Mouse (Mus musculus) neural tube, embryonic 13.5 days (tissue): ENCODE data around the gene Ncam1. TPM values are rescaled to one million over a fixed set of nuclear protein-coding genes. Genes with fewer than 3 reads are reported as not detected.

Source experiments
- ATAC-seq: fragments of 200-750 bp; cut with Nextera tagmentation; 2 replicates; pipeline ENCODE4 v1.8.0; 2017; ENCODE audit warnings: low read depth, mild to moderate bottlenecking, moderate TSS enrichment, moderate library complexity
- H3K27ac ChIP-seq: fragments of 300-500 bp; sonication (generic); replicated peaks from 2 replicates; pipeline ENCODE4 v1.5.1; 2015; ENCODE audit warnings: moderate library complexity, mild to moderate bottlenecking, inconsistent platforms
- H3K27me3 ChIP-seq: fragments of 300-500 bp; sonication (generic); 2 replicates; pipeline ENCODE4 v1.6.1; 2015; ENCODE audit warnings: mild to moderate bottlenecking, inconsistent platforms
- H3K36me3 ChIP-seq: fragments of 300-500 bp; sonication (generic); 2 replicates; pipeline ENCODE4 v1.6.1; 2015; ENCODE audit warnings: mild to moderate bottlenecking, inconsistent platforms
- H3K4me1 ChIP-seq: fragments of 300-500 bp; sonication (generic); replicated peaks from 2 replicates; pipeline ENCODE4 v1.6.1; 2015; ENCODE audit warnings: inconsistent platforms
- H3K4me2 ChIP-seq: fragments of 300-500 bp; sonication (generic); 2 replicates; pipeline ENCODE4 v1.6.1; 2015; ENCODE audit warnings: inconsistent platforms, mild to moderate bottlenecking, moderate library complexity
- H3K4me3 ChIP-seq: fragments of 300-500 bp; sonication (generic); 2 replicates; pipeline ENCODE4 v1.5.1; 2015; ENCODE audit warnings: mild to moderate bottlenecking, inconsistent platforms
- H3K9ac ChIP-seq: fragments of 300-500 bp; sonication (generic); 2 replicates; pipeline ENCODE4 v1.6.1; 2015; ENCODE audit warnings: moderate library complexity, mild to moderate bottlenecking, inconsistent platforms
- H3K9me3 ChIP-seq: fragments of 300-500 bp; sonication (generic); 2 replicates; pipeline ENCODE4 v1.6.1; 2016; ENCODE audit warnings: inconsistent platforms
- WGBS: fragments of 180-500 bp; shearing (Covaris S2); methylation state at CpG from one replicate; pipeline ENCODE4 v1.1.7; 2015; 5-methylcytosine and 5-hydroxymethylcytosine counted together
- polyA plus RNA-seq: library from polyadenylated mRNA; unstranded; fragments of >200 nt; fragmentation: Nextera tagmentation; extraction: Ambion mirVana; gene quantifications from 2 replicates; pipeline ENCODE4 v1.2.1, GENCODE M21; 2015

Ncam1 gene
- polyA plus RNA-seq, result 450 and 454 TPM in 2 replicates

DNA sequence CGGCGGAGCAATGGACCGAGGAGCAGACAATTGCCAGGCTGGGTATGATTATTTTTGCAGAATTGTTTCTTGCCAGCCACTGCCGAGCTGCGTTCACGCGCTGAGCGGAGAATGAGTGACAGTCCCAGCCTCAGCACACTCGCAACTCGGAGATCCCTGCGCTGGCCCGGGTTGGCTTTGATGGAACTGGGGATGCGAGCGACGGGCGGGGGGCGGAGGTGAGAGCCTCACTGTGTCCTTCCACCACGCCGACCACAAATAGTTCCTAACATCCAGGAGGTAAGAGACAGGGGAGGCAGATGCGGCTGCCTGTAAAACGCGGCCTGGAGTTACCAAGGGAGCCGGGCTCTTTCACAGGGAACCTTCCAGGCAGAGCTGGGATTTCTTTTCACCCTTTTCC is at the start of gene Ncam1:
Gene Ncam1 (minus strand): TSS at position 120 of the 400 bp plus-strand sequence.
- WGBS, result under 1% methylated on average over 23 of the region's 23 CpGs
- H3K4me1 ChIP-seq, result peaks cover 34% of the 10 kb centered on the region
- H3K4me3 ChIP-seq, result peak within 1 kb of the TSS; percentile 94
- no peaks in the 10 kb centered on the region for H3K9me3 ChIP-seq
- H3K36me3 ChIP-seq, result no peaks in the 10 kb centered on the region
- ATAC-seq, result peak; percentile 64
- no peaks in the 10 kb centered on the region; the same call in 1 of the 2 replicates for H3K27me3 ChIP-seq
- peak within 1 kb of the TSS; percentile 98 for H3K27ac ChIP-seq
- peak within 1 kb of the TSS; percentile 83 for H3K4me2 ChIP-seq
- peak within 1 kb of the TSS; percentile 99 for H3K9ac ChIP-seq

DNA sequence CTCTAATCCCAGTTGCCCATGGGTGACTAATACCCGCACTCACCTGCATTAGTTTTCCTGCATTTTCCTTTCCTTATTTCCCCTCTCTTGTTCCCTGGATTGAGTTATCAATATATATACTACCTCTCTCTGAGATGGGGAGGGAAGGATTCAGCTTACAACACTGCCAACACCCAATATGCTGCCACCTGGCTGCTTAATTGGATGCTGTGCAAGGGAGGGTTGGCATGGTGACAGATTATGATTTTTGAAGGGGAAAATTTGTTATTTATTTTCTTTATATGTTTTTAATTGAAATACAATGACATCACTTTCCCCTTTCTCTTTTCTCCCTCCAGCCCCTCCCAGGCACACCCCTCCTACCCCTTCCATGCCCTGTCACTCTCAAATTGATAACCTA is 35.3 kb upstream of the Ncam1 start:
- 97% methylated on average over 1 of the region's 1 CpGs for WGBS
- no peaks in the 10 kb centered on the region for H3K4me1 ChIP-seq
- H3K4me2 ChIP-seq, result no peak overlapping the region
- no peaks in the 10 kb centered on the region for H3K27me3 ChIP-seq
- no peaks in the 10 kb centered on the region for H3K9me3 ChIP-seq
- H3K27ac ChIP-seq, result no peak overlapping the region
- no peak overlapping the region for H3K9ac ChIP-seq
- ATAC-seq, result no peak
- no peaks in the 10 kb centered on the region for H3K36me3 ChIP-seq
- H3K4me3 ChIP-seq, result no peak overlapping the region

GRCm38 (mm10) chr9:49827671-49828070 is 28.9 kb upstream of the Ncam1 start:
- H3K27ac ChIP-seq, result no peak overlapping the region
- no peak for ATAC-seq
- 95% methylated on average over 8 of the region's 8 CpGs for WGBS

DNA sequence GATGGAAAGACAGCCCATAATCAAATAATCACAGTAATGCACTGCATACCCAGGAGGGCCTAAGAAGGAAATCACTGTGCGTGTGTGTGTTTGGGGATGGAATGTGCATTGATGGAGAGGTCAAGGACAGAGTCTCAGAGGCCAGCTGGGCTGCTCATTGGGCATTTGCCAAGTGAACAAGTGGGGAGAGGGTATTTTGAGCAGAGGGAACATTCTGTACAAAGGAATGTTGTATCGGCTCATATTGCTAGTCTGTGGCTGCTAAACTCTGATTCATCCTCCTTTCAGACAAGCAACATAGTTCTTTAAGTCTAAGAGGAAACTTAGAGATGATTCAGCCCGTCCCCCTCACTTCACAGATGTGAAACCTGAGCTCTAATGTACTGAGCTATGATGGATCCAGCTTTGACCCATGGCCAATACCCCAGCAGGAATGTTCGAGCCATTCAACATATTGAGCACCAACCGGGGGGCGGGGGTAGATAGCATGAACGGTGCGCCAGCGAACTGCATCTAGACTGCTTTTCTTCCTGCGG is 17.5 kb upstream of the Ncam1 start:
- ATAC-seq, result no peak
- WGBS, result 75% methylated on average over 10 of the region's 10 CpGs

More at GRCm38 (mm10) chr9:49827671-49828070, 28.9 kb upstream of the Ncam1 start:
- Histone ChIP-seq H3K9me3 (no peaks in the 10 kb centered on the region), H3K36me3 (no peaks in the 10 kb centered on the region), H3K4me3 (no peak overlapping the region), H3K4me1 (no peaks in the 10 kb centered on the region), H3K4me2 (no peak overlapping the region), H3K9ac (no peak overlapping the region), H3K27me3 (no peaks in the 10 kb centered on the region)

DNA sequence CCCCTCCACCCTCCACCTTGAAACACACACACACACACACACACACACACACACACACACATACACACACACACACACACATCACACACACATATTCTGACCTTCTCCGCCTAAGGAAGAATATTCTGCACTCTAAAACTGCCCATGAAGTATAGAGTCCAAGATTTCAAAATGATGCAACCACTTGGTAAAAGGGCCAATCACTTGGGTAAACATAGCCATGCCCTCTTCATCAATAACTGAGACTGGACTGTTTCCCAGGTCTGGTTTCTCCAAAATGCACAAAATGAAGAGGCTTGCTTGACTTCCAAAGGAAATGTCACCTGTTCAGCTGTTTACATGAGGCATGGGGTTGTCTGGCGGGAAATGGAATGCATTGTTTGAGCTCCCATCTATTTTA is 15.7 kb upstream of the Ncam1 start:
- no peak overlapping the region for H3K4me2 ChIP-seq
- peaks cover 13% of the 10 kb centered on the region; the same call in 1 of the 2 replicates for H3K4me1 ChIP-seq
- H3K27ac ChIP-seq, result no peak overlapping the region
- 88% methylated on average over 2 of the region's 2 CpGs for WGBS
- no peaks in the 10 kb centered on the region for H3K36me3 ChIP-seq
- ATAC-seq, result no peak
- H3K4me3 ChIP-seq, result no peak overlapping the region
- H3K9ac ChIP-seq, result no peak overlapping the region
- H3K9me3 ChIP-seq, result no peaks in the 10 kb centered on the region
- H3K27me3 ChIP-seq, result no peaks in the 10 kb centered on the region

More for the DNA sequence above, 17.5 kb upstream of the Ncam1 start:
- Histone ChIP-seq H3K27me3 (no peaks in the 10 kb centered on the region), H3K4me2 (no peak overlapping the region), H3K4me1 (peaks cover 13% of the 10 kb centered on the region; the same call in 1 of the 2 replicates), H3K36me3 (no peaks in the 10 kb centered on the region), H3K27ac (no peak overlapping the region), H3K4me3 (no peak overlapping the region), H3K9me3 (no peaks in the 10 kb centered on the region), H3K9ac (no peak overlapping the region)

DNA sequence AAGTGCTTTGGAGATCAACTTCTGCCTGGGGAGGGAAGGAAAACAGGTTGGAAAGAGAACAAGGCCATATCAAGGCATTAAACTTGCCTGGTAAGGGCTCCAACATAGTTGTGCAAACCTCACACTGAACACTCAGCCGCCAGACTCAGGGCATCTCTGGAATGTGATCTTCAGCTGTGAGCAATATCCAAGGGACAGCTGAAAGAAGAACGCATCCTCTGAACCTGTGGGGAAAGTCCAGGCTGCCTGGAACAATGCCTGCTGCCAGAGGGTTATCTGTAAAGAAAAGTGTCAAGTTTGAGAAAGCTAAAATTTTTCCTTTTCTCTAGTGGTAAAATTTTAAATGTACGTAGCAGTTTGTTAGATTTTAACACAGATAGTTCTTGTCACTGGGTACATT is 4.5 kb upstream of the Ncam1 start:
- H3K4me2 ChIP-seq, result no peak overlapping the region
- H3K36me3 ChIP-seq, result no peaks in the 10 kb centered on the region
- no peak for ATAC-seq
- no peak overlapping the region for H3K9ac ChIP-seq
- H3K27me3 ChIP-seq, result no peaks in the 10 kb centered on the region; the same call in 1 of the 2 replicates
- no peaks in the 10 kb centered on the region for H3K9me3 ChIP-seq
- peaks cover 4% of the 10 kb centered on the region for H3K4me1 ChIP-seq
- no peak overlapping the region for H3K27ac ChIP-seq
- WGBS, result 75% methylated on average over 3 of the region's 3 CpGs
- H3K4me3 ChIP-seq, result no peak overlapping the region

- peak; percentile 81 for ATAC-seq
- H3K9ac ChIP-seq, result peak overlapping the region; percentile 99
- H3K27me3 ChIP-seq, result no peaks in the 10 kb centered on the region; the same call in 1 of the 2 replicates
- peaks cover 42% of the 10 kb centered on the region for H3K4me1 ChIP-seq
- no peaks in the 10 kb centered on the region for H3K9me3 ChIP-seq
- under 1% methylated on average over 58 of the region's 58 CpGs for whole genome bisulfite sequencing
- peak overlapping the region; percentile 94 for H3K4me3 ChIP-seq
- H3K36me3 ChIP-seq, result 0 out of 2 replicates have a peak, but pooled peaks cover 3% of the 10 kb centered on the region
- peak overlapping the region; percentile 83 for H3K4me2 ChIP-seq
- peak overlapping the region; percentile 98 for H3K27ac ChIP-seq
These were observed 729 bp downstream of the Ncam1 start for GRCm38 (mm10) chr9:49797821-49798571.

DNA sequence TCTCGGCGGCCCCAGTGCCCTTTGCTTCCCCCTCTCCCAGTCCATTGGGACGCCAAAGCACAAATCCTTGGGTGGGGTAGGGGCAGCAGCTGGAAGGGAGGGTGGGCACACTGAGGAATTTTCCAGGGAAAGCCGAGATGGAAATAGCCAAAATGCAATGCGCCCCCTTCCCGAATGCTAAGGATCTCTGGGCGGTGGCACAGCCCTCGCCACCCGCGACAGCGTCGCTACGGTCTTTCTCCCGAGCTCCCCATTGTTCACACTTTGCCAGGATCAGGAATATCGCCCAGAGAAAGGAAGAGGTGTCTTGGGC is 1.3 kb downstream of the Ncam1 start:
- H3K9me3 ChIP-seq, result no peaks in the 10 kb centered on the region
- H3K27ac ChIP-seq, result peak overlapping the region; percentile 98
- H3K9ac ChIP-seq, result peak overlapping the region; percentile 99
- ATAC-seq, result no peak
- WGBS, result under 1% methylated on average over 15 of the region's 15 CpGs
- H3K36me3 ChIP-seq, result 0 out of 2 replicates have a peak, but pooled peaks cover 9% of the 10 kb centered on the region
- H3K4me3 ChIP-seq, result peak overlapping the region; percentile 94
- peak overlapping the region; percentile 83 for H3K4me2 ChIP-seq
- H3K4me1 ChIP-seq, result peaks cover 47% of the 10 kb centered on the region
- no peaks in the 10 kb centered on the region; the same call in 1 of the 2 replicates for H3K27me3 ChIP-seq

- H3K27ac ChIP-seq, result peak overlapping the region; percentile 98
- no peaks in the 10 kb centered on the region for H3K9me3 ChIP-seq
- peak overlapping the region; percentile 83 for H3K4me2 ChIP-seq
- peak overlapping the region; percentile 99 for H3K9ac ChIP-seq
- H3K27me3 ChIP-seq, result no peaks in the 10 kb centered on the region; the same call in 1 of the 2 replicates
- WGBS, result under 1% methylated on average over 52 of the region's 52 CpGs
- H3K4me1 ChIP-seq, result peaks cover 53% of the 10 kb centered on the region
- 0 out of 2 replicates have a peak, but pooled peaks cover 9% of the 10 kb centered on the region for H3K36me3 ChIP-seq
- H3K4me3 ChIP-seq, result peak overlapping the region; percentile 94
- peak; percentile 86 for ATAC-seq
These were observed 1.9 kb downstream of the Ncam1 start for GRCm38 (mm10) chr9:49796618-49797507.

GRCm38 (mm10) chr9:49795881-49796280 is 2.8 kb downstream of the Ncam1 start:
- peaks cover 62% of the 10 kb centered on the region for H3K4me1 ChIP-seq
- ATAC-seq, result no peak
- no peak overlapping the region for H3K27ac ChIP-seq
- 0 out of 2 replicates have a peak, but pooled peaks cover 9% of the 10 kb centered on the region for H3K36me3 ChIP-seq
- no peaks in the 10 kb centered on the region for H3K27me3 ChIP-seq
- H3K9me3 ChIP-seq, result no peaks in the 10 kb centered on the region
- peak overlapping the region; percentile 99 for H3K9ac ChIP-seq
- peak overlapping the region; percentile 83 for H3K4me2 ChIP-seq
- H3K4me3 ChIP-seq, result peak overlapping the region; percentile 94
- WGBS, result 36% methylated on average over 5 of the region's 5 CpGs

GRCm38 (mm10) chr9:49793987-49794550 is 4.7 kb downstream of the Ncam1 start:
- H3K4me3 ChIP-seq, result no peak overlapping the region
- H3K36me3 ChIP-seq, result 0 out of 2 replicates have a peak, but pooled peaks cover 9% of the 10 kb centered on the region
- H3K4me1 ChIP-seq, result peaks cover 62% of the 10 kb centered on the region
- H3K9ac ChIP-seq, result no peak overlapping the region
- no peak for ATAC-seq
- peak overlapping the region; percentile 1; the same call in 1 of the 2 replicates for H3K4me2 ChIP-seq
- H3K9me3 ChIP-seq, result no peaks in the 10 kb centered on the region
- WGBS, result 47% methylated on average over 6 of the region's 6 CpGs
- H3K27ac ChIP-seq, result no peak overlapping the region
- H3K27me3 ChIP-seq, result no peaks in the 10 kb centered on the region
